Mouse (Mus musculus) CH12.LX (cell line): ENCODE measurements around the gene Map3k15. TPM values are rescaled to one million over a fixed set of nuclear protein-coding genes. Genes with fewer than 3 reads are reported as not detected.

Source experiments
- DNase-seq: peaks from one replicate; pipeline ENCODE4 v3.0.0-alpha.2; 2013; ENCODE audit errors: extremely low read depth
- H3K27ac ChIP-seq: 2 replicates; pipeline ENCODE4 v1.5.1; 2012; ENCODE audit warnings: low read depth, mild to moderate bottlenecking, control low read depth, moderate library complexity; ENCODE audit not compliant: insufficient read depth
- H3K27me3 ChIP-seq: replicated peaks from 2 replicates; pipeline ENCODE3; 2012; ENCODE audit warnings: inconsistent platforms
- H3K36me3 ChIP-seq, 2 experiments: replicated peaks in 1 of 2; 2 replicates each; pipeline versions ENCODE3 to v1.6.1; 2012; ENCODE audit warnings: inconsistent platforms in 1 of 2, low read length in 1 of 2, mild to moderate bottlenecking in 1 of 2, mixed read lengths in 1 of 2, moderate library complexity in 1 of 2; ENCODE audit not compliant: control insufficient read depth in 1 of 2, insufficient read depth in 1 of 2
- H3K4me1 ChIP-seq, 2 experiments: 2 replicates each; pipeline ENCODE4 v1.6.1; 2012; ENCODE audit warnings: inconsistent platforms in 1 of 2, moderate library complexity in 1 of 2; ENCODE audit not compliant: insufficient read depth in 2 of 2, control insufficient read depth in 1 of 2
- H3K4me2 ChIP-seq: 2 replicates; pipeline ENCODE4 v1.6.1; 2012; ENCODE audit warnings: low read depth, mild to moderate bottlenecking, control low read depth; ENCODE audit not compliant: poor library complexity, insufficient read depth, severe bottlenecking
- H3K4me3 ChIP-seq, 3 experiments: fragments of 150-350 bp in 1 of 3; sonication (generic) in 1 of 3; replicated peaks in 1 of 3; 2 replicates each; pipeline versions ENCODE3 to v1.5.1; 2011 to 2012; ENCODE audit warnings: low read depth in 2 of 3, low read length in 2 of 3, mild to moderate bottlenecking in 2 of 3, moderate library complexity in 2 of 3, control low read depth in 1 of 3, improper control_type of control experiment in 1 of 3, inconsistent platforms in 1 of 3, mixed read lengths in 1 of 3; ENCODE audit not compliant: poor library complexity in 1 of 3
- H3K79me2 ChIP-seq: replicated peaks from 2 replicates; pipeline ENCODE4 v1.6.1; 2012; ENCODE audit warnings: mild to moderate bottlenecking, moderate library complexity; ENCODE audit not compliant: control insufficient read depth, poor library complexity, insufficient read depth, severe bottlenecking; ENCODE audit errors: extremely low read depth
- H3K9ac ChIP-seq: 2 replicates; pipeline ENCODE4 v1.6.1; 2012; ENCODE audit warnings: low read depth, mild to moderate bottlenecking, control low read depth, moderate library complexity; ENCODE audit not compliant: insufficient read depth
- H3K9me3 ChIP-seq: replicated peaks from 2 replicates; pipeline ENCODE3; 2012; ENCODE audit warnings: low read length, inconsistent platforms, mixed read lengths
- CHD1 ChIP-seq: IDR thresholded peaks from 2 replicates; pipeline ENCODE4 v1.6.1; 2012; ENCODE audit warnings: low read depth, low read length, improper control_type of control experiment, inconsistent platforms
- CHD2 ChIP-seq: IDR thresholded peaks from 2 replicates; pipeline ENCODE4 v1.6.1; 2011; ENCODE audit warnings: low read length, improper control_type of control experiment
- CTCF ChIP-seq, 2 experiments: IDR thresholded peaks in 1 of 2; conservative IDR thresholded peaks in 1 of 2; 2 replicates each; pipeline ENCODE4 v1.5.1; 2011 to 2012; ENCODE audit warnings: low read depth in 2 of 2, low read length in 2 of 2, improper control_type of control experiment in 1 of 2, inconsistent platforms in 1 of 2, mild to moderate bottlenecking in 1 of 2, moderate library complexity in 1 of 2
- E2F4 ChIP-seq: IDR thresholded peaks from 2 replicates; pipeline ENCODE4 v1.6.1; 2011; ENCODE audit warnings: low read depth, low read length, improper control_type of control experiment; ENCODE audit not compliant: insufficient replicate concordance
- ELF1 ChIP-seq: IDR thresholded peaks from 2 replicates; pipeline ENCODE4 v1.6.1; 2014; ENCODE audit warnings: low read depth, mild to moderate bottlenecking, inconsistent platforms, low read length, improper control_type of control experiment
- EP300 ChIP-seq: IDR thresholded peaks from 2 replicates; pipeline ENCODE4 v1.6.1; 2011; ENCODE audit warnings: low read length, improper control_type of control experiment
- HCFC1 ChIP-seq: IDR thresholded peaks from 2 replicates; pipeline ENCODE4 v1.6.1; 2012; ENCODE audit warnings: low read depth, mild to moderate bottlenecking, inconsistent platforms, low read length, improper control_type of control experiment
- IRF4 ChIP-seq: IDR thresholded peaks from 2 replicates; pipeline ENCODE4 v1.6.1; 2014; ENCODE audit warnings: low read depth, mild to moderate bottlenecking, inconsistent platforms, low read length, improper control_type of control experiment
- JUND ChIP-seq: conservative IDR thresholded peaks from 2 replicates; pipeline ENCODE4 v1.6.1; 2011; ENCODE audit warnings: low read depth, low read length, improper control_type of control experiment
- MAFK ChIP-seq: IDR thresholded peaks from 2 replicates; pipeline ENCODE4 v1.6.1; 2011; ENCODE audit warnings: low read length, improper control_type of control experiment; ENCODE audit not compliant: insufficient replicate concordance
- MAZ ChIP-seq: IDR thresholded peaks from 2 replicates; pipeline ENCODE4 v1.6.1; 2012; ENCODE audit warnings: low read depth, mild to moderate bottlenecking, inconsistent platforms, low read length, improper control_type of control experiment, moderate library complexity
- MEF2A ChIP-seq: IDR thresholded peaks from 2 replicates; pipeline ENCODE4 v1.6.1; 2014; ENCODE audit warnings: low read depth, mild to moderate bottlenecking, inconsistent platforms, low read length, improper control_type of control experiment, borderline replicate concordance
- MXI1 ChIP-seq: IDR thresholded peaks from 2 replicates; pipeline ENCODE4 v1.6.1; 2011; ENCODE audit warnings: mild to moderate bottlenecking, low read depth, low read length, improper control_type of control experiment
- MYC ChIP-seq: IDR thresholded peaks from 2 replicates; pipeline ENCODE4 v1.6.1; 2011; ENCODE audit warnings: low read depth, mild to moderate bottlenecking, improper control_type of control experiment, low read length
- NELFE ChIP-seq: IDR thresholded peaks from 2 replicates; pipeline ENCODE4 v1.6.1; 2011; ENCODE audit warnings: low read depth, low read length, improper control_type of control experiment
- PAX5 ChIP-seq: IDR thresholded peaks from 2 replicates; pipeline ENCODE4 v1.6.1; 2012; ENCODE audit warnings: low read length, inconsistent platforms, mixed read lengths
- POLR2AphosphoS2 ChIP-seq: IDR thresholded peaks from 2 replicates; pipeline ENCODE4 v1.6.1; 2011; ENCODE audit warnings: low read depth, low read length, improper control_type of control experiment
- RAD21 ChIP-seq: IDR thresholded peaks from 2 replicates; pipeline ENCODE4 v1.6.1; 2011; ENCODE audit warnings: low read depth, mild to moderate bottlenecking, low read length, improper control_type of control experiment, moderate library complexity
- RCOR1 ChIP-seq: conservative IDR thresholded peaks from 2 replicates; pipeline ENCODE4 v1.6.1; 2012; ENCODE audit warnings: low read depth, mild to moderate bottlenecking, inconsistent platforms, low read length, improper control_type of control experiment
- SIN3A ChIP-seq: IDR thresholded peaks from 2 replicates; pipeline ENCODE4 v1.6.1; 2012; ENCODE audit warnings: low read length, improper control_type of control experiment, inconsistent platforms
- SMC3 ChIP-seq: IDR thresholded peaks from 2 replicates; pipeline ENCODE4 v1.6.1; 2011; ENCODE audit warnings: low read depth, low read length, improper control_type of control experiment
- TBP ChIP-seq: conservative IDR thresholded peaks from 2 replicates; pipeline ENCODE4 v1.6.1; 2011; ENCODE audit warnings: low read depth, low read length, improper control_type of control experiment
- TCF12 ChIP-seq: IDR thresholded peaks from 2 replicates; pipeline ENCODE4 v1.6.1; 2014; ENCODE audit warnings: low read depth, mild to moderate bottlenecking, inconsistent platforms, low read length, improper control_type of control experiment
- UBTF ChIP-seq: IDR thresholded peaks from 2 replicates; pipeline ENCODE4 v1.6.1; 2012; ENCODE audit warnings: low read depth, mild to moderate bottlenecking, inconsistent platforms, low read length, improper control_type of control experiment, moderate library complexity
- USF1 ChIP-seq: IDR thresholded peaks from 2 replicates; pipeline ENCODE4 v1.6.1; 2014; ENCODE audit warnings: low read depth, mild to moderate bottlenecking, inconsistent platforms, low read length, improper control_type of control experiment
- USF2 ChIP-seq: conservative IDR thresholded peaks from 2 replicates; pipeline ENCODE4 v1.6.1; 2011; ENCODE audit warnings: low read depth, low read length, improper control_type of control experiment
- ZC3H11A ChIP-seq: IDR thresholded peaks from 2 replicates; pipeline ENCODE4 v1.6.1; 2012; ENCODE audit warnings: low read depth, mild to moderate bottlenecking, inconsistent platforms, low read length, improper control_type of control experiment
- ZMIZ1 ChIP-seq: IDR thresholded peaks from 2 replicates; pipeline ENCODE4 v1.6.1; 2012; ENCODE audit warnings: low read depth, mild to moderate bottlenecking, inconsistent platforms, low read length, improper control_type of control experiment
- ZNF384 ChIP-seq: IDR thresholded peaks from 2 replicates; pipeline ENCODE4 v1.6.1; 2012; ENCODE audit warnings: low read depth, low read length, improper control_type of control experiment, inconsistent platforms
- dilution Hi-C: fragments of 300-500 bp; cut with MboI; formaldehyde crosslinking; loops from 2 replicates; pipeline ENCODE4 v1.14.3; 2020; ENCODE audit warnings: low sequenced_read_pairs; ENCODE audit not compliant: extremely low pct_unique_long_range_greater_than_20kb, extremely low pct_ligation_motif_present
- in situ Hi-C: fragments of 300-500 bp; cut with MboI; formaldehyde crosslinking; loops from 3 replicates; pipeline ENCODE4 v1.14.3; 2019; ENCODE audit warnings: low sequenced_read_pairs, low pct_ligation_motif_present, low pct_unique_long_range_greater_than_20kb, mixed read lengths
- polyA plus RNA-seq: library from polyadenylated mRNA; unstranded; fragments of >175 nt; gene quantifications from 2 replicates; pipeline ENCODE4 v1.2.1, GENCODE M21; 2012; ENCODE audit warnings: low read depth; ENCODE audit not compliant: insufficient read length
- total RNA-seq, 2 experiments: library from RNA; depleted of rRNA; stranded (reverse); fragments of 300-350 nt in 1 of 2; fragments of >200 nt in 1 of 2; gene quantifications; 2 replicates each; pipeline ENCODE4 v1.2.3; 2012 to 2014

Map3k15 gene
- total and polyA plus RNA-seq, 3 experiments = 0.08 to 0.21 (median 0.14) TPM

DNA sequence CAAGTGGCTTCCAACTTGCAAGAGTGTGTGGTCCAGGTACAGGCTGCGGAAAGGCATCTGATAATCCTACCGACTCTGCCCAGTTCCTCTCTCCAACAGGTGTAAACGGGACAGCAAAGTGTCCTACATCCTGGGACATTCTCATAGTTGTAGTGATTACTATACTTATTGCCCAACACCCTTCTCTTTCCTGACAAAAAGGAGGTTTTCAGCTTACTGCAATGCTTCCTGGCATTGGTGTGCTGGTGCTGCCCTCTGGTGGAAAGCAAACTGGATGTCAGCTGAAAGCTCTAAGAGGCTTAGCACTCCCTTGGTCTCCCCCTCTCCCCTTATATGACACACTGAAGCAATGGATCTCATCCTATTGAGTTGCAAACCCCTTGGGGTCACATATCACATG lies 128.4 kb downstream of the Map3k15 start:
- no peak overlapping the region for H3K4me3 ChIP-seq
- no peak overlapping the region for H3K4me2 ChIP-seq
- peak; percentile 61 for DNase-seq
- H3K9me3 ChIP-seq = no peaks in the 10 kb centered on the region
- TF ChIP-seq ZC3H11A (no peak; the same call in 1 of the 2 replicates), CTCF (conservative IDR thresholded peaks at IDR 0.05 in 1 of 2, IDR thresholded peaks at IDR 0.05 in 1 of 2; ENCODE audit: low read depth in 2 of 2, low read length in 2 of 2) (peak; percentile 41 to 73; a peak in 3 of 4 replicates), CHD1 (no peak), MYC (no peak), E2F4 (no peak), ZNF384 (no peak), TCF12 (no peak), SMC3 (peak; percentile 63), MXI1 (no peak), MAFK (no peak), NELFE (no peak), ELF1 (no peak), RAD21 (peak; percentile 73)
- no peaks in the 10 kb centered on the region for H3K79me2 ChIP-seq
- H3K36me3 ChIP-seq = peaks cover 17 to 34% of the 10 kb centered on the region in 2 experiments
- peaks cover 0 to 11% of the 10 kb centered on the region in 2 experiments; a peak in 2 of 4 replicates for H3K4me1 ChIP-seq
- in situ Hi-C loops (loop anchor here (10.0 kb wide), 1 partner anchor 492 kb away; the partner anchor contains the start of gene Sh3kbp1), dilution Hi-C loops (no loop called here)
- H3K9ac ChIP-seq = no peak overlapping the region
- H3K27ac ChIP-seq = no peak overlapping the region
- no peaks in the 10 kb centered on the region for H3K27me3 ChIP-seq

DNA sequence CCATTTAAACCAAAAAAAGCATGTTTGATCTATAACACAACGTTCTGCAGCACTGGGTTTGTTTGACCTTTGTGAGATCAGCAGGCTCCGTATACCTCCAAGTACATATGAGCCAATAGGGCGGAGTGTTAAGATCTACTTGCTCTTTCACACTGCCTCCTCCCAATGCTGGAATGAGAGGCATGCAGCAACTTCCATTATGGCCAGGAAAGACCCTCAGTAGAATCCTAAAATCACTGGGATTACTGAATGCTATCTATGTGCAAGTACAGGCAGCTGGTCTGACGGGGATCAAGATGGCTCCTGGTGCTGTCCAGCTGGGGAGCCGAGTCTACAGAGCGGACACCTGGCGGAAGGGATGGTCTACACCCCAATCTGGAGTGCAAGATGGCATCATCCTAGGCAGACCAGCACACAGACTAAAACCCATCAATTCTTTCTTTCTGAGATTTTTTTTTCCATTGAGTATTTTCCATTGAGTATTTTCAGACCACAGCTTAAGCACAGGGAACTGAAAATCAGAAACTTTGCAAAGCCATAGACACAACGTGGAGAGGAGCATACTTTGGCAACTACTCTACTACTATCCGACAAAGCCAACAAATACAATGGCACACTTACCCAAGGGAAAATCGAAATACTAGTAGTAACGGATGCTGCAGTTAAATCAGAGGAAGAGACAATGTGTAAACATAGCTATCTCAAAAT lies 146.1 kb downstream of the Map3k15 start:
- Histone ChIP-seq H3K79me2 (peaks cover 31% of the 10 kb centered on the region), H3K36me3 (peaks cover 21 to 27% of the 10 kb centered on the region in 2 experiments), H3K9ac (peak overlapping the region; percentile 39; the same call in 1 of the 2 replicates), H3K4me1 (peaks cover 0 to 8% of the 10 kb centered on the region in 2 experiments; a peak in 2 of 4 replicates), H3K9me3 (no peaks in the 10 kb centered on the region), H3K4me3 (peak overlapping the region; percentile 20 to 66 (median 41)), H3K27me3 (no peaks in the 10 kb centered on the region), H3K27ac (peak overlapping the region; percentile 73), H3K4me2 (peak overlapping the region; percentile 84)
- in situ Hi-C loops = no loop called here
- DNase-seq = no peak
- dilution Hi-C loops = no loop called here
- TF ChIP-seq MXI1 (peak; percentile 32; the same call in 1 of the 2 replicates), SIN3A (peak; percentile 51), ELF1 (no peak), TCF12 (peak; percentile 53; the same call in 1 of the 2 replicates), PAX5 (no peak), CHD1 (no peak), ZNF384 (peak; percentile 60), POLR2AphosphoS2 (no peak), CHD2 (no peak), TBP (no peak), NELFE (no peak), MEF2A (peak; percentile 36; the same call in 1 of the 2 replicates), CTCF (conservative IDR thresholded peaks at IDR 0.05 in 1 of 2, IDR thresholded peaks at IDR 0.05 in 1 of 2; ENCODE audit: low read depth in 2 of 2, low read length in 2 of 2) (no peak), RCOR1 (no peak), SMC3 (no peak), HCFC1 (no peak), MAZ (no peak), UBTF (no peak), RAD21 (no peak), USF2 (no peak), IRF4 (peak; percentile 63), EP300 (peak; percentile 87), MAFK (no peak), ZC3H11A (no peak), ZMIZ1 (no peak), USF1 (no peak), JUND (no peak), E2F4 (no peak)
